Mouse (Mus musculus) heart, adult 2 months (tissue): ENCODE results near the gene Sh3bgrl. TPM values are rescaled to one million over a fixed set of nuclear protein-coding genes. Genes with fewer than 3 reads are reported as not detected.

Experiments used
- DNase-seq, 2 experiments: peaks; one replicate each; pipeline ENCODE4 v3.0.0; 2021
- H3K27ac ChIP-seq: fragments of 200-600 bp; 2 replicates; pipeline ENCODE4 v1.8.1; 2022
- H3K27me3 ChIP-seq: fragments of 200-500 bp; 2 replicates; pipeline ENCODE4 v1.6.1; 2012; ENCODE audit warnings: mild to moderate bottlenecking, low read length, inconsistent platforms, mixed read lengths; ENCODE audit not compliant: control insufficient read depth, insufficient read depth
- H3K36me3 ChIP-seq: fragments of 200-500 bp; 2 replicates; pipeline ENCODE4 v1.6.1; 2012; ENCODE audit warnings: low read length, inconsistent platforms; ENCODE audit not compliant: control insufficient read depth, insufficient read depth
- H3K4me1 ChIP-seq: fragments of 200-500 bp; 2 replicates; pipeline ENCODE4 v1.6.1; 2011; ENCODE audit warnings: low read length; ENCODE audit not compliant: control insufficient read depth, insufficient read depth
- H3K4me3 ChIP-seq: fragments of 200-600 bp; 2 replicates; pipeline ENCODE4 v1.8.1; 2022
- H3K79me2 ChIP-seq: fragments of 200-500 bp; replicated peaks from 2 replicates; pipeline ENCODE4 v1.6.1; 2012; ENCODE audit warnings: mild to moderate bottlenecking, inconsistent platforms, low read length, moderate library complexity, mixed read lengths; ENCODE audit not compliant: control insufficient read depth, insufficient read depth
- H3K9ac ChIP-seq: fragments of 200-500 bp; 2 replicates; pipeline ENCODE4 v1.6.1; 2012; ENCODE audit warnings: low read depth, mild to moderate bottlenecking, control low read depth, inconsistent platforms, low read length, mixed read lengths
- CTCF ChIP-seq: fragments of 200-600 bp; IDR thresholded peaks from 2 replicates; pipeline ENCODE4 v1.8.1; 2022; ENCODE audit warnings: antibody characterized with exemption, mild to moderate bottlenecking, moderate library complexity
- EP300 ChIP-seq: fragments of 200-500 bp; IDR thresholded peaks from 2 replicates; pipeline ENCODE4 v1.6.1; 2011; ENCODE audit warnings: low read depth, low read length, control low read depth; ENCODE audit not compliant: insufficient read depth
- POLR2A ChIP-seq: fragments of 200-500 bp; IDR thresholded peaks from 2 replicates; pipeline ENCODE4 v1.6.1; 2011; ENCODE audit warnings: mild to moderate bottlenecking, low read depth, low read length, control low read depth; ENCODE audit not compliant: insufficient read depth
- WGBS: fragments of 180-500 bp; shearing (Covaris S2); methylation state at CpG from one replicate; pipeline ENCODE4 v1.1.7; 2018; 5-methylcytosine and 5-hydroxymethylcytosine counted together
- intact Hi-C: fragments of 180-260 bp; cut with DNase I; formaldehyde crosslinking; loops from one replicate; pipeline ENCODE4 v1.15.1; 2025
- polyA plus RNA-seq: library from polyadenylated mRNA; depleted of rRNA; stranded (reverse); fragments of >200 nt; gene quantifications from 2 replicates; pipeline ENCODE4 v1.2.3, GENCODE M21; 2012
- total RNA-seq, 2 experiments: library from RNA; stranded (reverse); gene quantifications; 2 replicates each; pipeline ENCODE4 v1.2.3; 2021

The Sh3bgrl gene
- total and polyA plus RNA-seq, 3 experiments = 10.0 to 36.1 (median 33.0) TPM

DNA sequence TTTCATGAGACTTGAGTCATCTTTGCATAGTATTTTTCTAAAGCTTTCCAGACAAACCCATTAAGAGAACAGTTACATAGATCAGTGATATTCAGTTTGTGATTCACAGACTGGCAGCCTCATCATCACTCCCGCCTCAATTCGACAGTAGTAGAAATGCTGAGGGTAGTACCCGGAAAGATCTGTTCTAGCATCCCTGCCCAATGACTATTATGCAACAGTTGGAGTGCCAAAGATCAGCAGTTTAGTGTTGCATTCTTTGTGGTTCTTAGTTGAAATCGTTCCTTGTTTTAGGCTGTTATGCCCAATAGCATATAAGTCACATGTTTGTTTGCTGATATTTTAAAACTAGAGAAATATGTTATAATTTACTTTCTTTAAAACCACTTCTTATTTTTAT is 94.4 kb downstream of the Sh3bgrl start:
- intact Hi-C loops = loop anchor here (2.0 to 5.0 kb wide), 2 partner anchors 92 to 177 kb away; partner anchors contain the start of genes Hmgn5 and Sh3bgrl
- H3K27ac ChIP-seq = no peak overlapping the region
- H3K4me3 ChIP-seq = no peak overlapping the region
- no peak for TF ChIP-seq CTCF
- TF ChIP-seq EP300 = no peak
- TF ChIP-seq POLR2A = no peak
- no peak overlapping the region for H3K9ac ChIP-seq
- DNase-seq = no peak
- WGBS = 77% methylated on average over 4 of the region's 4 CpGs
- no peaks in the 10 kb centered on the region for H3K27me3 ChIP-seq
- peaks cover 2% of the 10 kb centered on the region; the same call in 1 of the 2 replicates for H3K4me1 ChIP-seq
- no peaks in the 10 kb centered on the region for H3K79me2 ChIP-seq
- no peaks in the 10 kb centered on the region for H3K36me3 ChIP-seq

- Histone ChIP-seq H3K4me3 (no peak overlapping the region), H3K27me3 (no peaks in the 10 kb centered on the region), H3K36me3 (no peaks in the 10 kb centered on the region), H3K79me2 (no peaks in the 10 kb centered on the region), H3K9ac (no peak overlapping the region), H3K4me1 (peaks cover 2% of the 10 kb centered on the region; the same call in 1 of the 2 replicates), H3K27ac (peak overlapping the region; percentile 65)
- WGBS = 40% methylated on average over 4 of the region's 4 CpGs
- no peak for TF ChIP-seq POLR2A
- no peak for TF ChIP-seq CTCF
- TF ChIP-seq EP300 = no peak
- intact Hi-C loops = loop anchor here (2.0 to 5.0 kb wide), 2 partner anchors 94 to 178 kb away; partner anchors contain the start of genes Hmgn5 and Sh3bgrl
- peak; percentile 37 to 63 for DNase-seq
Measured at GRCm38 (mm10) chrX:109190969-109191368, 95.8 kb downstream of the Sh3bgrl start.

GRCm38 (mm10) chrX:109191436-109191835 is 96.3 kb downstream of the Sh3bgrl start:
- peak in 1 of 2 experiments; percentile 30 for DNase-seq

DNA sequence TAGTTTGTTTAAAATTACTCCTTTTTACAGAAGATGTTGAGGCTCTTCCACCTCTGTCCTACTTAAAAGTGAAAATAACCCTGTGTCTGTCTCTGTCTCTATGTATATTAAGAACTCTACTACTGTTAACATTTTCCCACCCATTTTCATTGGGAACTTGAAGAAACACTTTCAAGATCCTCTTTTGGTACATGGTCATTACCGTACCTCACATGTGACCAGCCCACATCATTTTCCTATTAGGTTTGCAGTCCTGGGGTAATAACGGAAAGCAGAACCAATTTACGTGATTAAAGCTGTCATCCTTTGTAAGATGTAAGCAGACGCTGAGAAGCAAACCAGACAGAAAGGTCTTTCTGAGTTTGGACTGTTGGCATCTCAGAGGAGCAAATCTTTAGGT is 101.3 kb downstream of the Sh3bgrl start, which contains the start of gene Gm6377:
TSS of gene Gm6377 (plus strand) at position 289 of the 400 bp plus-strand sequence.
- Histone ChIP-seq H3K4me3 (no peak within 1 kb of the TSS), H3K36me3 (no peaks in the 10 kb centered on the region), H3K4me1 (peaks cover under 1% of the 10 kb centered on the region; the same call in 1 of the 2 replicates), H3K27me3 (no peaks in the 10 kb centered on the region), H3K9ac (no peak within 1 kb of the TSS), H3K79me2 (no peaks in the 10 kb centered on the region), H3K27ac (no peak within 1 kb of the TSS)
- intact Hi-C loops = no loop called here
- WGBS = 68% methylated on average over 4 of the region's 4 CpGs
- no peak for TF ChIP-seq POLR2A
- TF ChIP-seq CTCF = no peak
- no peak for TF ChIP-seq EP300
- no peak for DNase-seq

More at GRCm38 (mm10) chrX:109191436-109191835, 96.3 kb downstream of the Sh3bgrl start:
- Histone ChIP-seq H3K79me2 (no peaks in the 10 kb centered on the region), H3K4me3 (no peak overlapping the region), H3K4me1 (peaks cover 2% of the 10 kb centered on the region; the same call in 1 of the 2 replicates), H3K27me3 (no peaks in the 10 kb centered on the region), H3K9ac (no peak overlapping the region), H3K36me3 (no peaks in the 10 kb centered on the region), H3K27ac (peak overlapping the region; percentile 65)
- intact Hi-C loops = loop anchor here (2.0 to 5.0 kb wide), 2 partner anchors 94 to 179 kb away; partner anchors contain the start of genes Hmgn5 and Sh3bgrl
- TF ChIP-seq POLR2A (no peak), EP300 (no peak), CTCF (no peak)
- 41% methylated on average over 4 of the region's 4 CpGs for WGBS

DNA sequence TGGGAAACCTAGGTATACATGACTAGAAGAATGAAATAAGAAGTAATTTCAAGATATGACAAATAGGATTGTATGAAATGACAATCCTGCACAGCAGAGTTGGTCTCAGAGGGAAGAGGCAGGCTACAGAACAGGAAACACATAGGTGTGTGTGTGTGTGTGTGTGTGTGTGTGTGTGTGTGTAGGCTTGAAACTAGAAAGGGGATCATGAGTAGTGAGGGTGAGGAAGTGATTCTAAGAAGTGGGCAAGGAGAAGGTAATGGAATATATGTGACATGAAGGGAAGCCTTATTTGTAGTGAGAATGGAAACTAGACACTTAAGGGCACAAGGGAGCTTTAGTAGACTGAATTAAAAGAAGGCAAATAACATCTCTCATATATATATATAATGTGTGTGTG is 112.7 kb downstream of the Sh3bgrl start:
- Histone ChIP-seq H3K27ac (no peak overlapping the region), H3K4me1 (no peaks in the 10 kb centered on the region), H3K27me3 (no peaks in the 10 kb centered on the region), H3K79me2 (no peaks in the 10 kb centered on the region), H3K36me3 (no peaks in the 10 kb centered on the region), H3K9ac (no peak overlapping the region), H3K4me3 (no peak overlapping the region)
- TF ChIP-seq POLR2A (no peak), CTCF (no peak), EP300 (no peak)
- DNase-seq = no peak
- intact Hi-C loops = no loop called here

- Histone ChIP-seq H3K27ac (no peak overlapping the region), H3K27me3 (no peaks in the 10 kb centered on the region), H3K9ac (no peak overlapping the region), H3K79me2 (no peaks in the 10 kb centered on the region), H3K4me1 (no peaks in the 10 kb centered on the region), H3K4me3 (no peak overlapping the region), H3K36me3 (no peaks in the 10 kb centered on the region)
- no peak for DNase-seq
- no peak for TF ChIP-seq EP300
- WGBS = 79% methylated on average over 1 of the region's 1 CpGs
- intact Hi-C loops = no loop called here
Measured at GRCm38 (mm10) chrX:109228720-109229119, 133.6 kb downstream of the Sh3bgrl start.
